Mouse (Mus musculus) midbrain, embryonic 11.5 days (tissue): ENCODE measurements around the gene Ralgapa1. TPM values are rescaled to one million over a fixed set of nuclear protein-coding genes. Genes with fewer than 3 reads are reported as not detected.
"Not testable (repeated sequence)": the region's sequence is repeated elsewhere in the genome, so short reads cannot be mapped to it uniquely, and the experiment has no call there.

Experiments used
- ATAC-seq: fragments of 200-750 bp; cut with Nextera tagmentation; 2 replicates; pipeline ENCODE4 v1.8.0; 2017; ENCODE audit warnings: moderate TSS enrichment, moderate library complexity; ENCODE audit not compliant: low FRiP score
- DNase-seq: peaks from one replicate; pipeline ENCODE4 v3.0.0; 2015; ENCODE audit warnings: low spot score; ENCODE audit errors: missing footprints
- H3K27ac ChIP-seq: fragments of 300-500 bp; sonication (generic); 2 replicates; pipeline ENCODE4 v1.5.1; 2014; ENCODE audit warnings: low read depth, low read length
- H3K27me3 ChIP-seq: fragments of 300-500 bp; sonication (generic); 2 replicates; pipeline ENCODE4 v1.6.1; 2014; ENCODE audit warnings: mild to moderate bottlenecking, low read length, moderate library complexity, mixed read lengths; ENCODE audit not compliant: control insufficient read depth, insufficient read depth
- H3K36me3 ChIP-seq: fragments of 300-500 bp; sonication (generic); 2 replicates; pipeline ENCODE4 v1.6.1; 2014; ENCODE audit warnings: mild to moderate bottlenecking, low read length, moderate library complexity, mixed read lengths; ENCODE audit not compliant: control insufficient read depth, insufficient read depth
- H3K4me1 ChIP-seq: fragments of 300-500 bp; sonication (generic); 2 replicates; pipeline ENCODE4 v1.6.1; 2014; ENCODE audit warnings: low read length; ENCODE audit not compliant: control insufficient read depth, insufficient read depth
- H3K4me2 ChIP-seq: fragments of 300-500 bp; sonication (generic); 2 replicates; pipeline ENCODE4 v1.6.1; 2014; ENCODE audit warnings: mild to moderate bottlenecking, moderate library complexity
- H3K4me3 ChIP-seq: fragments of 300-500 bp; sonication (generic); 2 replicates; pipeline ENCODE4 v1.5.1; 2014; ENCODE audit warnings: low read depth, low read length
- H3K9ac ChIP-seq: fragments of 300-500 bp; sonication (generic); 2 replicates; pipeline ENCODE4 v1.6.1; 2014; ENCODE audit warnings: low read length
- H3K9me3 ChIP-seq: fragments of 300-500 bp; sonication (generic); 2 replicates; pipeline ENCODE4 v1.6.1; 2016; ENCODE audit warnings: low read length; ENCODE audit not compliant: control insufficient read depth
- WGBS: fragments of 180-500 bp; shearing (Covaris S2); extraction: QIAGEN DNeasy Blood & Tissue Kit; methylation state at CpG from one replicate; pipeline ENCODE4 v1.1.7; 2014; 5-methylcytosine and 5-hydroxymethylcytosine counted together
- polyA plus RNA-seq: library from polyadenylated mRNA; unstranded; fragments of >200 nt; fragmentation: Nextera tagmentation; extraction: Ambion mirVana; gene quantifications from 2 replicates; pipeline ENCODE4 v1.2.1, GENCODE M21; 2014

The Ralgapa1 gene
- polyA plus RNA-seq, 1 experiment from 2014 or later, result 19.1 TPM

GRCm38 (mm10) chr12:55782662-55783061 is 38.3 kb downstream of the Ralgapa1 start:
- H3K9ac ChIP-seq, result no peak overlapping the region

GRCm38 (mm10) chr12:55778301-55778700 is 42.7 kb downstream of the Ralgapa1 start:
- Histone ChIP-seq H3K4me3 (no peak overlapping the region), H3K9me3 (no peaks in the 10 kb centered on the region), H3K4me2 (no peak overlapping the region), H3K4me1 (no peaks in the 10 kb centered on the region), H3K27ac (no peak overlapping the region), H3K9ac (no peak overlapping the region), H3K27me3 (no peaks in the 10 kb centered on the region), H3K36me3 (no peaks in the 10 kb centered on the region; the same call in 1 of the 2 replicates)
- WGBS, result 89% methylated on average over 2 of the region's 2 CpGs
- ATAC-seq, result no peak
- no peak for DNase-seq

More at GRCm38 (mm10) chr12:55782662-55783061, 38.3 kb downstream of the Ralgapa1 start:
- Histone ChIP-seq H3K4me3 (no peak overlapping the region), H3K27me3 (no peaks in the 10 kb centered on the region), H3K9me3 (no peaks in the 10 kb centered on the region), H3K4me2 (no peak overlapping the region), H3K4me1 (no peaks in the 10 kb centered on the region), H3K36me3 (no peaks in the 10 kb centered on the region; the same call in 1 of the 2 replicates), H3K27ac (no peak overlapping the region)
- no peak for ATAC-seq
- DNase-seq, result no peak
- 90% methylated on average over 3 of the region's 3 CpGs for WGBS

GRCm38 (mm10) chr12:55777356-55777755 is 43.6 kb downstream of the Ralgapa1 start:
- Histone ChIP-seq H3K4me2 (no peak overlapping the region), H3K27ac (no peak overlapping the region), H3K9ac (no peak overlapping the region), H3K4me1 (no peaks in the 10 kb centered on the region), H3K9me3 (no peaks in the 10 kb centered on the region), H3K36me3 (no peaks in the 10 kb centered on the region; the same call in 1 of the 2 replicates), H3K27me3 (no peaks in the 10 kb centered on the region), H3K4me3 (no peak overlapping the region)
- DNase-seq (no peak), ATAC-seq (no peak)

- DNase-seq, result no peak
- Histone ChIP-seq H3K27ac (no peak overlapping the region), H3K27me3 (no peaks in the 10 kb centered on the region), H3K9ac (no peak overlapping the region), H3K4me1 (no peaks in the 10 kb centered on the region), H3K36me3 (no peaks in the 10 kb centered on the region), H3K4me2 (no peak overlapping the region), H3K9me3 (no peaks in the 10 kb centered on the region), H3K4me3 (no peak overlapping the region)
- 89% methylated on average over 3 of the region's 3 CpGs for WGBS
- no peak for ATAC-seq
Observed at GRCm38 (mm10) chr12:55774316-55774715, 46.7 kb downstream of the Ralgapa1 start.

GRCm38 (mm10) chr12:55720319-55720718 is 100.6 kb downstream of the Ralgapa1 start:
- Histone ChIP-seq H3K27me3 (no peaks in the 10 kb centered on the region), H3K4me2 (no peak overlapping the region), H3K9ac (no peak overlapping the region), H3K9me3 (no peaks in the 10 kb centered on the region), H3K4me1 (no peaks in the 10 kb centered on the region), H3K36me3 (no peaks in the 10 kb centered on the region), H3K4me3 (no peak overlapping the region), H3K27ac (no peak overlapping the region)
- WGBS, result 75% methylated on average over 1 of the region's 1 CpGs
- ATAC-seq (no peak), DNase-seq (peak; percentile 85)

- Histone ChIP-seq H3K27me3 (no peaks in the 10 kb centered on the region), H3K4me2 (no peak overlapping the region), H3K9ac (no peak overlapping the region), H3K4me1 (no peaks in the 10 kb centered on the region), H3K4me3 (no peak overlapping the region), H3K36me3 (no peaks in the 10 kb centered on the region), H3K27ac (no peak overlapping the region), H3K9me3 (no peaks in the 10 kb centered on the region)
- DNase-seq (no peak), ATAC-seq (no peak)
- 90% methylated on average over 4 of the region's 4 CpGs for WGBS
Observed at GRCm38 (mm10) chr12:55705881-55706280, 115.1 kb downstream of the Ralgapa1 start.

- no peaks in the 10 kb centered on the region for H3K9me3 ChIP-seq
- no peaks in the 10 kb centered on the region for H3K4me1 ChIP-seq
- no peak overlapping the region for H3K4me3 ChIP-seq
- ATAC-seq (no peak), DNase-seq (no peak)
- no peak overlapping the region for H3K9ac ChIP-seq
- no peaks in the 10 kb centered on the region for H3K27me3 ChIP-seq
- no peak overlapping the region for H3K27ac ChIP-seq
- H3K4me2 ChIP-seq, result no peak overlapping the region
- WGBS, result 88% methylated on average over 6 of the region's 6 CpGs
- no peaks in the 10 kb centered on the region for H3K36me3 ChIP-seq
Observed at GRCm38 (mm10) chr12:55666699-55667098, 154.3 kb downstream of the Ralgapa1 start.

GRCm38 (mm10) chr12:55663194-55663593 is 157.8 kb downstream of the Ralgapa1 start:
- not testable (repeated sequence) for H3K27ac ChIP-seq, H3K9ac ChIP-seq, ATAC-seq, H3K4me2 ChIP-seq, H3K4me3 ChIP-seq, H3K9me3 ChIP-seq, H3K4me1 ChIP-seq, H3K36me3 ChIP-seq, H3K27me3 ChIP-seq, DNase-seq

GRCm38 (mm10) chr12:55648011-55648525 is 172.9 kb downstream of the Ralgapa1 start:
- H3K9me3 ChIP-seq, result no peaks in the 10 kb centered on the region
- H3K36me3 ChIP-seq, result no peaks in the 10 kb centered on the region
- H3K9ac ChIP-seq, result no peak overlapping the region
- H3K27ac ChIP-seq, result no peak overlapping the region
- no peaks in the 10 kb centered on the region for H3K27me3 ChIP-seq
- ATAC-seq, result no peak
- WGBS, result 94% methylated on average over 7 of the region's 7 CpGs
- no peaks in the 10 kb centered on the region for H3K4me1 ChIP-seq
- H3K4me2 ChIP-seq, result no peak overlapping the region
- DNase-seq, result no peak
- no peak overlapping the region for H3K4me3 ChIP-seq
